Mouse (Mus musculus) hindbrain, embryonic 15.5 days (tissue): ENCODE data around the gene Kctd14. TPM values are rescaled to one million over a fixed set of nuclear protein-coding genes. Genes with fewer than 3 reads are reported as not detected.
"Not testable (repeated sequence)": the region's sequence is repeated elsewhere in the genome, so short reads cannot be mapped to it uniquely, and the experiment has no call there.

Experiments used
- ATAC-seq: fragments of 200-750 bp; cut with Nextera tagmentation; 2 replicates; pipeline ENCODE4 v1.8.0; 2017; ENCODE audit warnings: low read depth, moderate number of reproducible peaks, moderate TSS enrichment; ENCODE audit not compliant: low FRiP score
- H3K27ac ChIP-seq: fragments of 300-500 bp; sonication (generic); replicated peaks from 2 replicates; pipeline ENCODE4 v1.5.1; 2015; ENCODE audit warnings: mild to moderate bottlenecking, inconsistent platforms
- H3K27me3 ChIP-seq: fragments of 300-500 bp; sonication (generic); 2 replicates; pipeline ENCODE4 v1.6.1; 2015; ENCODE audit warnings: control low read depth, inconsistent platforms
- H3K36me3 ChIP-seq: fragments of 300-500 bp; sonication (generic); 2 replicates; pipeline ENCODE4 v1.6.1; 2015; ENCODE audit warnings: control low read depth, inconsistent platforms
- H3K4me1 ChIP-seq: fragments of 300-500 bp; sonication (generic); replicated peaks from 2 replicates; pipeline ENCODE4 v1.6.1; 2015; ENCODE audit warnings: control low read depth, inconsistent platforms
- H3K4me2 ChIP-seq: fragments of 300-500 bp; sonication (generic); 2 replicates; pipeline ENCODE4 v1.6.1; 2015; ENCODE audit warnings: moderate library complexity, mild to moderate bottlenecking, inconsistent platforms
- H3K4me3 ChIP-seq: fragments of 300-500 bp; sonication (generic); 2 replicates; pipeline ENCODE4 v1.5.1; 2015; ENCODE audit warnings: mild to moderate bottlenecking, inconsistent platforms
- H3K9ac ChIP-seq: fragments of 300-500 bp; sonication (generic); 2 replicates; pipeline ENCODE4 v1.6.1; 2015; ENCODE audit warnings: inconsistent platforms
- H3K9me3 ChIP-seq: fragments of 300-500 bp; sonication (generic); 2 replicates; pipeline ENCODE4 v1.6.1; 2016; ENCODE audit warnings: control low read depth, inconsistent platforms
- WGBS: fragments of 180-500 bp; shearing (Covaris S2); methylation state at CpG from one replicate; pipeline ENCODE4 v1.1.7; 2015; 5-methylcytosine and 5-hydroxymethylcytosine counted together
- polyA plus RNA-seq: library from polyadenylated mRNA; unstranded; fragments of >200 nt; fragmentation: Nextera tagmentation; extraction: Ambion mirVana; gene quantifications from 2 replicates; pipeline ENCODE4 v1.2.1, GENCODE M21; 2015

Gene Kctd14
- polyA plus RNA-seq = 1.2 and 1.5 TPM in 2 replicates

GRCm38 (mm10) chr7:97451023-97451422, at the start of gene Kctd14:
Gene Kctd14, plus strand, starts transcription at chr7:97451323.
- WGBS = 79% methylated on average over 2 of the region's 2 CpGs
- not testable (repeated sequence) for H3K27me3 ChIP-seq, H3K9me3 ChIP-seq, H3K4me2 ChIP-seq, ATAC-seq, H3K4me3 ChIP-seq, H3K9ac ChIP-seq, H3K27ac ChIP-seq, H3K36me3 ChIP-seq
- H3K4me1 ChIP-seq = peaks cover 12% of the 10 kb centered on the region

DNA sequence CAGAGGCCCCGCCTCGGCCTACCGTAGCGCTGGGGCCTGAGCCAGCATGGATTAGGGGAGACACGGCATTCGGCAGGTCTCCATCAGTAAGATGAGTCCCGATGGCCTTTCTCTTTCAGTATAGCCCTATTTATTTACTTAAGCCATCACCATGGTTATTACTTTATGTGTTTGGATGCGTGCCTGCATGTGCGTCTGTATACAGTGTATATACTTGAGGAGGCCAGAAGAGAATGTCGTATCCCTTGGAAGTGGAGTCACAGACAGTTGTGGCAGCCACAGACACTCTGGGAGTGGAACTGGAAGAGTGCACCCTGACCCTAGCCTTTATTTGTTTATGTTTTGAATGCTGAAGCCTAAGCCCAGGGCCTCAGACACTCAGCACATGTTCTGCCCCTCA, 44.0 kb upstream of the Kctd14 start:
- 85% methylated on average over 10 of the region's 10 CpGs for WGBS
- Histone ChIP-seq H3K27me3 (no peaks in the 10 kb centered on the region), H3K36me3 (peaks cover 24% of the 10 kb centered on the region), H3K9me3 (no peaks in the 10 kb centered on the region), H3K9ac (no peak overlapping the region), H3K4me2 (no peak overlapping the region), H3K27ac (no peak overlapping the region), H3K4me3 (no peak overlapping the region), H3K4me1 (0 out of 2 replicates have a peak, but pooled peaks cover 4% of the 10 kb centered on the region)
- no peak for ATAC-seq

DNA sequence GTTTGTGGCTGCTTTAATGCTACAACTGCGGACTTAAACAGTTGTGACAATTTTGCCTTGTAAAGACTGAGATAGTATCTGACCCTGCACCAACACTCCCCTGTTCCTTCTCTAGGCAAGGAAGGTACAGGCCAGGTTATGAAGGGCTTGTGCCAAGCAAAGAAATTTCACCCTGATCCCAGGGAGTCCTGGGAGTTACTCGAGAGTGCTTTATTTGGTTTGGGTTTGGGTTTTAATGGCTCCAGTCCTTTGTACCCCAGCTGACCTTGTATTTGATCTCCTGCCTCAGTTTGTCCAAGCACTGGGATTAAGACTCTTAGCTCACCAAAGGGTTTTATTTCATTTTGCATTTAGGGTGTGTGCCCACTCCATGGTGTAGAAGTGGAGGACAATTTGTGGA, 40.0 kb upstream of the Kctd14 start:
- no peak overlapping the region for H3K4me3 ChIP-seq
- H3K27ac ChIP-seq = no peak overlapping the region
- WGBS = 91% methylated on average over 2 of the region's 2 CpGs
- no peak for ATAC-seq
- H3K9ac ChIP-seq = no peak overlapping the region
- no peak overlapping the region for H3K4me2 ChIP-seq
- no peaks in the 10 kb centered on the region for H3K9me3 ChIP-seq
- no peaks in the 10 kb centered on the region for H3K27me3 ChIP-seq
- H3K36me3 ChIP-seq = peaks cover 24% of the 10 kb centered on the region
- H3K4me1 ChIP-seq = no peaks in the 10 kb centered on the region

DNA sequence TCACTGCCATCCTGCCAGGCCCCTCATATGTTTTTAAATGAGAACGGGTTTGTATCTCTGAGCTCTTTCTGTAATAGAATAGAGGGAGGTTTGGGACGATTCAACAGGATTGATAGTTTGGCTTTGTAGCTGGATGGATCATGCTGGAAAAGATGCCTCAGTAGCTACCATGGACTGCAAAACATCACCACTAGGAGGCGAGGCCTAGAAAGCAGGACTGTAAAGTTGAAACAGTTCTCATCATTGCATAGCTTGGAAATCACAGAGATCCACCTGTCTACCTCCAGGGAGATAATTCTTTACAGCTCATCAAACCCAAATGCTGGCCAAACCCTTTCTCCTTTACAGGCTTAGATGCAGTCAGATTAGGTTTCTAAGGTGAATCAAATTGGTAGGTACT, 39.5 kb upstream of the Kctd14 start:
- Histone ChIP-seq H3K27ac (no peak overlapping the region), H3K36me3 (peaks cover 24% of the 10 kb centered on the region), H3K27me3 (no peaks in the 10 kb centered on the region), H3K4me1 (no peaks in the 10 kb centered on the region), H3K4me3 (no peak overlapping the region), H3K4me2 (no peak overlapping the region), H3K9me3 (no peaks in the 10 kb centered on the region), H3K9ac (no peak overlapping the region)
- 88% methylated on average over 3 of the region's 3 CpGs for WGBS
- ATAC-seq = no peak

DNA sequence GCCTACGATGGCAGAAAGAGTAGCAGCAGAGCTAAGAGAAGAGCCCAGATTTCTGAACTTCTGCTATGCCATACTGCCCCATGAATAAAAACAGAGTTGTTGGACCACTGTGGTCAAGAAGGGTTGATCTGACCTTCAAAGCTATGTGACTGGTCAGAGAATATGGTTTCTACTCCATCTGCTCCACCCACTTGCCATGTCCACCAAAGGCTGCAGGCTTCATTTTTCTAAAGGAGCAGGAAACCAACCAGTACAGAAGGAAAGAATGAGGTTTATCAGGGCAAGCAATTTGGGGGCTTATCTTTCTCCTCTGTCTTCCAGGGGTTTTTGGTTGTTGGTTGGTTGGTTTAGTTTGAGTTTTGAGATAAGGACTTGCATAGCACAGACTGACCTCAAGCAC, 37.1 kb upstream of the Kctd14 start:
- ATAC-seq = no peak
- Histone ChIP-seq H3K4me2 (no peak overlapping the region), H3K4me1 (0 out of 2 replicates have a peak, but pooled peaks cover 6% of the 10 kb centered on the region), H3K9ac (no peak overlapping the region), H3K27ac (no peak overlapping the region), H3K9me3 (no peaks in the 10 kb centered on the region), H3K4me3 (no peak overlapping the region), H3K36me3 (peaks cover 19% of the 10 kb centered on the region), H3K27me3 (no peaks in the 10 kb centered on the region)
- WGBS = 91% methylated on average over 1 of the region's 1 CpGs

- no peak for ATAC-seq
- H3K9me3 ChIP-seq = no peaks in the 10 kb centered on the region
- no peak overlapping the region for H3K4me3 ChIP-seq
- no peak overlapping the region for H3K27ac ChIP-seq
- WGBS = 96% methylated on average over 1 of the region's 1 CpGs
- no peak overlapping the region for H3K9ac ChIP-seq
- H3K27me3 ChIP-seq = no peaks in the 10 kb centered on the region
- H3K4me1 ChIP-seq = 0 out of 2 replicates have a peak, but pooled peaks cover 6% of the 10 kb centered on the region
- no peak overlapping the region for H3K4me2 ChIP-seq
- peaks cover 14% of the 10 kb centered on the region for H3K36me3 ChIP-seq
Observed at GRCm38 (mm10) chr7:97414426-97414825, 36.7 kb upstream of the Kctd14 start.

DNA sequence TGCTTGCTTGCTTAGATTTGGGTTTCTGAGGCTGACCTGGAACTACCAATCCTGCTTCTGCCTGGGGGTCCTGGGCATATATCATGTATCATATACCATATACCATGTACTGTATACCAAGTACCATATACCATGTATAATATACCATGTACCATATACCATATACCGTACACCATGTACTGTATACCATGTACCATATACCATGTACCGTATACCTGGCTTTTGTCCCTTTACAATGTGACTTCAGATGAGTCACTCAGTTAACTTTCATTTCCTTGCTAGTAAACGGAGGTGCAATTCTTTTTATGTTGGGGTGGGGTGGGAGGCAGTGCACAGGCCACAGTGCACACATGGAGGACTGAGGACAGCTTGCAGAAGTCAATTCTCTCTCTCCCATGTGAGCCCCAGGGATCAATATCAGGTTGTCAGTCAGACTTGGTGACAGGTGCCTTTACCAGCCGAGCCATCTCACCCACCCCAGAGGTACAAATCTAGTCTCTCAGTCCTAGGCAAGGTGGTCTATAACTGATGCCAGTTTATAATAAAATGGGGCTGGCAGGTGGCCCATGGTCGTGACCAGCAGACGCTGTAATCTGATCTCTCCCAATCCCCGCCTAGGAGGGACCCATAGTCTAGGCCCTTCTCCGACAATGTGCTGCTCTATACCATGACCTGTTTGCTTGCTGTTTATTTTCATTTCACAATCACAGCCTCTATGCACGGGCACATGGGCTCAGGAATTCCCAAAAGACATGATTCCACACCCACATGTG, 36.0 kb upstream of the Kctd14 start:
- H3K9me3 ChIP-seq = no peaks in the 10 kb centered on the region
- whole genome bisulfite sequencing = 69% methylated on average over 9 of the region's 9 CpGs
- no peak overlapping the region for H3K4me3 ChIP-seq
- peaks cover 7% of the 10 kb centered on the region for H3K36me3 ChIP-seq
- H3K27ac ChIP-seq = no peak overlapping the region
- no peak overlapping the region for H3K4me2 ChIP-seq
- H3K27me3 ChIP-seq = no peaks in the 10 kb centered on the region
- no peak overlapping the region for H3K9ac ChIP-seq
- 0 out of 2 replicates have a peak, but pooled peaks cover 6% of the 10 kb centered on the region for H3K4me1 ChIP-seq
- no peak for ATAC-seq

DNA sequence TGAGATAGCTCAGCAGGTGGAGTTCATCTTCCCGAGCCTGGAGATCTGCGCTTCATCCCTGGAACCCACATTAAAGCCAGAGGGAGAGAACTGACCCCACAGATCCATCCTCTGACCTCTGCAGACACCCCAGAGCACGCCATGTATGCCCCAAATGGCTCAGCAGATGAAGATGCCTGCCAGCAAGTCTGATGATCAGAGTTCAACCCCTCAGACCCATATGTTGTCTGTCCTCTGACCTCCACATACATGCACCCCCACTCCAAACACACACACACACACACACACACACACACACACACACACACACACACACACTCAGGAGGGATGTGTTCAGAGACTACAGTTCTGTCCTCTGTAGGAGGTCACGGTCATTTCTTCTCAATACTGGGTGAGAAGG, 34.6 kb upstream of the Kctd14 start:
- 81% methylated on average over 4 of the region's 4 CpGs for whole genome bisulfite sequencing
- Histone ChIP-seq H3K9me3 (no peaks in the 10 kb centered on the region), H3K4me2 (no peak overlapping the region), H3K27ac (no peak overlapping the region), H3K4me1 (0 out of 2 replicates have a peak, but pooled peaks cover 14% of the 10 kb centered on the region), H3K9ac (no peak overlapping the region), H3K27me3 (no peaks in the 10 kb centered on the region), H3K4me3 (no peak overlapping the region), H3K36me3 (no peaks in the 10 kb centered on the region; the same call in 1 of the 2 replicates)
- no peak for ATAC-seq

GRCm38 (mm10) chr7:97416906-97417777, 34.0 kb upstream of the Kctd14 start, which contains the start of gene Thrsp:
Gene Thrsp, minus strand, starts transcription at chr7:97417730.
- H3K4me1 ChIP-seq = 0 out of 2 replicates have a peak, but pooled peaks cover 14% of the 10 kb centered on the region
- no peaks in the 10 kb centered on the region for H3K36me3 ChIP-seq
- H3K4me2 ChIP-seq = peak within 1 kb of the TSS; percentile 22
- no peaks in the 10 kb centered on the region for H3K27me3 ChIP-seq
- ATAC-seq = peak; percentile 68; the same call in 1 of the 2 replicates
- 75% methylated on average over 25 of the region's 25 CpGs for WGBS
- H3K9ac ChIP-seq = no peak within 1 kb of the TSS
- H3K4me3 ChIP-seq = no peak within 1 kb of the TSS
- H3K9me3 ChIP-seq = no peaks in the 10 kb centered on the region
- peak within 1 kb of the TSS; percentile 62; the same call in 1 of the 2 replicates for H3K27ac ChIP-seq

GRCm38 (mm10) chr7:97418717-97419116, 32.4 kb upstream of the Kctd14 start:
- Histone ChIP-seq H3K27ac (no peak overlapping the region), H3K9me3 (no peaks in the 10 kb centered on the region), H3K4me3 (no peak overlapping the region), H3K4me2 (no peak overlapping the region), H3K27me3 (no peaks in the 10 kb centered on the region), H3K9ac (no peak overlapping the region), H3K4me1 (0 out of 2 replicates have a peak, but pooled peaks cover 14% of the 10 kb centered on the region), H3K36me3 (no peaks in the 10 kb centered on the region)
- 48% methylated on average over 5 of the region's 5 CpGs for WGBS
- ATAC-seq = no peak

- no peak overlapping the region for H3K9ac ChIP-seq
- H3K27ac ChIP-seq = no peak overlapping the region
- H3K36me3 ChIP-seq = no peaks in the 10 kb centered on the region
- ATAC-seq = no peak
- H3K4me3 ChIP-seq = no peak overlapping the region
- no peaks in the 10 kb centered on the region for H3K9me3 ChIP-seq
- no peak overlapping the region for H3K4me2 ChIP-seq
- 85% methylated on average over 5 of the region's 5 CpGs for WGBS
- H3K4me1 ChIP-seq = 0 out of 2 replicates have a peak, but pooled peaks cover 14% of the 10 kb centered on the region
- no peaks in the 10 kb centered on the region for H3K27me3 ChIP-seq
Observed at GRCm38 (mm10) chr7:97419163-97419562, 32.0 kb upstream of the Kctd14 start.

- no peaks in the 10 kb centered on the region for H3K36me3 ChIP-seq
- peaks cover 18% of the 10 kb centered on the region; the same call in 1 of the 2 replicates for H3K4me1 ChIP-seq
- no peak overlapping the region for H3K27ac ChIP-seq
- 70% methylated on average over 1 of the region's 1 CpGs for WGBS
- H3K4me3 ChIP-seq = no peak overlapping the region
- no peaks in the 10 kb centered on the region for H3K9me3 ChIP-seq
- H3K9ac ChIP-seq = no peak overlapping the region
- ATAC-seq = no peak
- H3K4me2 ChIP-seq = no peak overlapping the region
- H3K27me3 ChIP-seq = no peaks in the 10 kb centered on the region
Observed at GRCm38 (mm10) chr7:97420406-97420805, 30.7 kb upstream of the Kctd14 start.
